Mouse (Mus musculus): ENCODE data around the gene Sec24d.

Sec24d gene

GRCm38 (mm10) chr3:123397562-123398481 is 130.6 kb downstream of the Sec24d start:
- DNase-seq (ENCODE audit: low read depth): no peak

GRCm38 (mm10) chr3:123404945-123405344 is 137.7 kb downstream of the Sec24d start:
- DNase-seq (ENCODE audit: low read depth): no peak

GRCm38 (mm10) chr3:123411821-123412578 is 144.7 kb downstream of the Sec24d start:
- DNase-seq (ENCODE audit: low read depth): no peak

- no peak for DNase-seq (ENCODE audit: low read depth)
These were observed 145.9 kb downstream of the Sec24d start for GRCm38 (mm10) chr3:123413173-123413572.

Data from c-Kit-positive CD71-negative TER-119-negative erythroid progenitor cells, embryonic 14.5 days (primary cell).